Mouse (Mus musculus): Measurements from ENCODE around the gene Il12rb2. TPM values are rescaled to one million over a fixed set of nuclear protein-coding genes. Genes with fewer than 3 reads are reported as not detected.

Gene Il12rb2
- polyA plus RNA-seq, 1 experiment from 2014 or later: not detected

GRCm38 (mm10) chr6:67317068-67317467 is 58.9 kb downstream of the Il12rb2 start:
- DNase-seq (ENCODE audit: low spot score) (no peak), ATAC-seq (no peak)
- Histone ChIP-seq H3K4me3 (ENCODE audit: low read depth, low read length) (no peak overlapping the region), H3K4me1 (ENCODE audit: insufficient read depth, low read depth, low read length) (no peaks in the 10 kb centered on the region), H3K4me2 (replicated peaks; ENCODE audit: low read depth, low read length) (no peak overlapping the region), H3K36me3 (ENCODE audit: insufficient read depth, low read length) (no peaks in the 10 kb centered on the region), H3K27me3 (replicated peaks; ENCODE audit: insufficient read depth, low read length) (no peaks in the 10 kb centered on the region), H3K9ac (replicated peaks; ENCODE audit: low read depth) (no peak overlapping the region), H3K9me3 (ENCODE audit: low read length) (no peaks in the 10 kb centered on the region), H3K27ac (ENCODE audit: low read length) (no peak overlapping the region)
- no peak for TF ChIP-seq EP300 (IDR thresholded peaks at IDR 0.05)
- no peak for TF ChIP-seq CTCF (IDR thresholded peaks at IDR 0.05)
- WGBS: 62% methylated on average over 5 of the region's 5 CpGs

GRCm38 (mm10) chr6:67314697-67315096 is 61.3 kb downstream of the Il12rb2 start:
- no peaks in the 10 kb centered on the region for H3K27me3 ChIP-seq (replicated peaks; ENCODE audit: insufficient read depth, low read length)
- H3K9ac ChIP-seq (replicated peaks; ENCODE audit: low read depth): no peak overlapping the region
- no peak for DNase-seq (ENCODE audit: low spot score)
- no peak overlapping the region for H3K4me3 ChIP-seq (ENCODE audit: low read depth, low read length)
- H3K36me3 ChIP-seq (ENCODE audit: insufficient read depth, low read length): no peaks in the 10 kb centered on the region
- no peak overlapping the region for H3K4me2 ChIP-seq (replicated peaks; ENCODE audit: low read depth, low read length)
- no peak overlapping the region for H3K27ac ChIP-seq (ENCODE audit: low read length)
- 55% methylated on average over 1 of the region's 1 CpGs for WGBS
- no peaks in the 10 kb centered on the region for H3K4me1 ChIP-seq (ENCODE audit: insufficient read depth, low read depth, low read length)
- TF ChIP-seq EP300 (IDR thresholded peaks at IDR 0.05) (no peak), CTCF (IDR thresholded peaks at IDR 0.05) (no peak)
- no peaks in the 10 kb centered on the region for H3K9me3 ChIP-seq (ENCODE audit: low read length)
- no peak for ATAC-seq

- DNase-seq (ENCODE audit: low spot score): no peak
- 70% methylated on average over 3 of the region's 3 CpGs for WGBS
- Histone ChIP-seq H3K9ac (replicated peaks; ENCODE audit: low read depth) (no peak overlapping the region), H3K27ac (ENCODE audit: low read length) (no peak overlapping the region), H3K4me1 (ENCODE audit: insufficient read depth, low read depth, low read length) (no peaks in the 10 kb centered on the region), H3K9me3 (ENCODE audit: low read length) (no peaks in the 10 kb centered on the region), H3K36me3 (ENCODE audit: insufficient read depth, low read length) (no peaks in the 10 kb centered on the region), H3K4me2 (replicated peaks; ENCODE audit: low read depth, low read length) (no peak overlapping the region), H3K27me3 (replicated peaks; ENCODE audit: insufficient read depth, low read length) (no peaks in the 10 kb centered on the region), H3K4me3 (ENCODE audit: low read depth, low read length) (no peak overlapping the region)
- no peak for TF ChIP-seq EP300 (IDR thresholded peaks at IDR 0.05)
- no peak for TF ChIP-seq CTCF (IDR thresholded peaks at IDR 0.05)
- no peak for ATAC-seq
These were observed 66.2 kb downstream of the Il12rb2 start for GRCm38 (mm10) chr6:67309752-67310151.

GRCm38 (mm10) chr6:67308994-67309393 is 67.0 kb downstream of the Il12rb2 start:
- DNase-seq (ENCODE audit: low spot score): no peak
- no peak overlapping the region for H3K4me2 ChIP-seq (replicated peaks; ENCODE audit: low read depth, low read length)
- no peak for ATAC-seq
- no peak overlapping the region for H3K27ac ChIP-seq (ENCODE audit: low read length)
- H3K9me3 ChIP-seq (ENCODE audit: low read length): no peaks in the 10 kb centered on the region
- no peaks in the 10 kb centered on the region for H3K27me3 ChIP-seq (replicated peaks; ENCODE audit: insufficient read depth, low read length)
- H3K4me1 ChIP-seq (ENCODE audit: insufficient read depth, low read depth, low read length): no peaks in the 10 kb centered on the region
- no peaks in the 10 kb centered on the region for H3K36me3 ChIP-seq (ENCODE audit: insufficient read depth, low read length)
- WGBS: 80% methylated on average over 3 of the region's 3 CpGs
- TF ChIP-seq CTCF (IDR thresholded peaks at IDR 0.05) (no peak), EP300 (IDR thresholded peaks at IDR 0.05) (no peak)
- no peak overlapping the region for H3K9ac ChIP-seq (replicated peaks; ENCODE audit: low read depth)
- no peak overlapping the region for H3K4me3 ChIP-seq (ENCODE audit: low read depth, low read length)

GRCm38 (mm10) chr6:67303210-67303609 is 72.8 kb downstream of the Il12rb2 start:
- Histone ChIP-seq H3K4me3 (ENCODE audit: low read depth, low read length) (no peak overlapping the region), H3K9me3 (ENCODE audit: low read length) (no peaks in the 10 kb centered on the region), H3K27ac (ENCODE audit: low read length) (no peak overlapping the region), H3K4me1 (ENCODE audit: insufficient read depth, low read depth, low read length) (no peaks in the 10 kb centered on the region), H3K9ac (replicated peaks; ENCODE audit: low read depth) (no peak overlapping the region), H3K4me2 (replicated peaks; ENCODE audit: low read depth, low read length) (no peak overlapping the region), H3K36me3 (ENCODE audit: insufficient read depth, low read length) (no peaks in the 10 kb centered on the region), H3K27me3 (replicated peaks; ENCODE audit: insufficient read depth, low read length) (no peaks in the 10 kb centered on the region)
- DNase-seq (ENCODE audit: low spot score) (no peak), ATAC-seq (no peak)
- TF ChIP-seq CTCF (IDR thresholded peaks at IDR 0.05) (no peak), EP300 (IDR thresholded peaks at IDR 0.05) (no peak)
- 53% methylated on average over 10 of the region's 10 CpGs for WGBS

GRCm38 (mm10) chr6:67302471-67302870 is 73.5 kb downstream of the Il12rb2 start:
- H3K27ac ChIP-seq (ENCODE audit: low read length): no peak overlapping the region
- ATAC-seq: no peak
- 71% methylated on average over 4 of the region's 4 CpGs for WGBS
- TF ChIP-seq CTCF (IDR thresholded peaks at IDR 0.05): no peak
- no peak for TF ChIP-seq EP300 (IDR thresholded peaks at IDR 0.05)
- DNase-seq (ENCODE audit: low spot score): no peak
- H3K27me3 ChIP-seq (replicated peaks; ENCODE audit: insufficient read depth, low read length): no peaks in the 10 kb centered on the region
- no peak overlapping the region for H3K4me2 ChIP-seq (replicated peaks; ENCODE audit: low read depth, low read length)
- no peaks in the 10 kb centered on the region for H3K9me3 ChIP-seq (ENCODE audit: low read length)
- H3K4me3 ChIP-seq (ENCODE audit: low read depth, low read length): no peak overlapping the region
- no peaks in the 10 kb centered on the region for H3K36me3 ChIP-seq (ENCODE audit: insufficient read depth, low read length)
- no peaks in the 10 kb centered on the region for H3K4me1 ChIP-seq (ENCODE audit: insufficient read depth, low read depth, low read length)
- H3K9ac ChIP-seq (replicated peaks; ENCODE audit: low read depth): no peak overlapping the region

GRCm38 (mm10) chr6:67301230-67301629 is 74.8 kb downstream of the Il12rb2 start:
- H3K36me3 ChIP-seq (ENCODE audit: insufficient read depth, low read length): no peaks in the 10 kb centered on the region
- DNase-seq (ENCODE audit: low spot score) (no peak), ATAC-seq (no peak)
- TF ChIP-seq EP300 (IDR thresholded peaks at IDR 0.05) (no peak), CTCF (IDR thresholded peaks at IDR 0.05) (no peak)
- H3K4me1 ChIP-seq (ENCODE audit: insufficient read depth, low read depth, low read length): no peaks in the 10 kb centered on the region
- H3K27ac ChIP-seq (ENCODE audit: low read length): no peak overlapping the region
- no peaks in the 10 kb centered on the region for H3K27me3 ChIP-seq (replicated peaks; ENCODE audit: insufficient read depth, low read length)
- no peak overlapping the region for H3K4me2 ChIP-seq (replicated peaks; ENCODE audit: low read depth, low read length)
- no peak overlapping the region for H3K9ac ChIP-seq (replicated peaks; ENCODE audit: low read depth)
- H3K4me3 ChIP-seq (ENCODE audit: low read depth, low read length): no peak overlapping the region
- WGBS: 82% methylated on average over 3 of the region's 3 CpGs
- no peaks in the 10 kb centered on the region for H3K9me3 ChIP-seq (ENCODE audit: low read length)

Data from lung, postnatal 0 days (tissue).